Mouse (Mus musculus): ENCODE measurements around the gene Pla2g4d. TPM values are rescaled to one million over a fixed set of nuclear protein-coding genes. Genes with fewer than 3 reads are reported as not detected.

Gene Pla2g4d
- polyA plus RNA-seq, 1 experiment from 2014 or later, result not detected

GRCm38 (mm10) chr2:120299866-120300265 lies 10.9 kb upstream of the Pla2g4d start:
- Histone ChIP-seq H3K27me3 (ENCODE audit: control insufficient read depth, insufficient read depth, low read depth, low read length) (no peaks in the 10 kb centered on the region), H3K27ac (ENCODE audit: low read length) (no peak overlapping the region), H3K4me1 (replicated peaks; ENCODE audit: control insufficient read depth, insufficient read depth, low read length) (no peaks in the 10 kb centered on the region), H3K9me3 (ENCODE audit: control insufficient read depth, low read length) (no peaks in the 10 kb centered on the region), H3K36me3 (ENCODE audit: control insufficient read depth, insufficient read depth, low read length) (no peaks in the 10 kb centered on the region), H3K4me3 (ENCODE audit: low read length) (no peak overlapping the region), H3K4me2 (ENCODE audit: low read depth, low read length) (no peak overlapping the region), H3K9ac (ENCODE audit: low read length) (no peak overlapping the region)
- no peak for ATAC-seq (ENCODE audit: low read depth)
- 77% methylated on average over 4 of the region's 4 CpGs for WGBS

GRCm38 (mm10) chr2:120296160-120296559 lies 7.2 kb upstream of the Pla2g4d start:
- no peak for ATAC-seq (ENCODE audit: low read depth)
- WGBS, result 8% methylated on average over 2 of the region's 2 CpGs
- Histone ChIP-seq H3K4me1 (replicated peaks; ENCODE audit: control insufficient read depth, insufficient read depth, low read length) (no peaks in the 10 kb centered on the region), H3K27ac (ENCODE audit: low read length) (no peak overlapping the region), H3K36me3 (ENCODE audit: control insufficient read depth, insufficient read depth, low read length) (no peaks in the 10 kb centered on the region), H3K9me3 (ENCODE audit: control insufficient read depth, low read length) (no peaks in the 10 kb centered on the region), H3K9ac (ENCODE audit: low read length) (no peak overlapping the region), H3K4me3 (ENCODE audit: low read length) (no peak overlapping the region), H3K27me3 (ENCODE audit: control insufficient read depth, insufficient read depth, low read depth, low read length) (no peaks in the 10 kb centered on the region), H3K4me2 (ENCODE audit: low read depth, low read length) (no peak overlapping the region)

GRCm38 (mm10) chr2:120291471-120292078 lies 2.6 kb upstream of the Pla2g4d start:
- H3K4me3 ChIP-seq (ENCODE audit: low read length), result no peak overlapping the region
- ATAC-seq (ENCODE audit: low read depth), result no peak
- no peak overlapping the region for H3K9ac ChIP-seq (ENCODE audit: low read length)
- 84% methylated on average over 8 of the region's 9 CpGs for WGBS
- no peak overlapping the region for H3K27ac ChIP-seq (ENCODE audit: low read length)
- H3K4me1 ChIP-seq (replicated peaks; ENCODE audit: control insufficient read depth, insufficient read depth, low read length), result no peaks in the 10 kb centered on the region
- no peaks in the 10 kb centered on the region for H3K9me3 ChIP-seq (ENCODE audit: control insufficient read depth, low read length)
- no peak overlapping the region for H3K4me2 ChIP-seq (ENCODE audit: low read depth, low read length)
- no peaks in the 10 kb centered on the region for H3K36me3 ChIP-seq (ENCODE audit: control insufficient read depth, insufficient read depth, low read length)
- H3K27me3 ChIP-seq (ENCODE audit: control insufficient read depth, insufficient read depth, low read depth, low read length), result no peaks in the 10 kb centered on the region

GRCm38 (mm10) chr2:120288401-120288800 lies 596 bp downstream of the Pla2g4d start:
- Histone ChIP-seq H3K36me3 (ENCODE audit: control insufficient read depth, insufficient read depth, low read length) (no peaks in the 10 kb centered on the region), H3K4me2 (ENCODE audit: low read depth, low read length) (no peak overlapping the region), H3K9me3 (ENCODE audit: control insufficient read depth, low read length) (no peaks in the 10 kb centered on the region), H3K4me1 (replicated peaks; ENCODE audit: control insufficient read depth, insufficient read depth, low read length) (no peaks in the 10 kb centered on the region; the same call in 1 of the 2 replicates), H3K4me3 (ENCODE audit: low read length) (no peak overlapping the region), H3K27ac (ENCODE audit: low read length) (no peak overlapping the region), H3K27me3 (ENCODE audit: control insufficient read depth, insufficient read depth, low read depth, low read length) (no peaks in the 10 kb centered on the region), H3K9ac (ENCODE audit: low read length) (no peak overlapping the region)
- ATAC-seq (ENCODE audit: low read depth), result no peak
- WGBS, result 82% methylated on average over 3 of the region's 3 CpGs

- no peaks in the 10 kb centered on the region for H3K9me3 ChIP-seq (ENCODE audit: control insufficient read depth, low read length)
- H3K4me3 ChIP-seq (ENCODE audit: low read length), result no peak overlapping the region
- H3K27ac ChIP-seq (ENCODE audit: low read length), result no peak overlapping the region
- H3K9ac ChIP-seq (ENCODE audit: low read length), result no peak overlapping the region
- no peak overlapping the region for H3K4me2 ChIP-seq (ENCODE audit: low read depth, low read length)
- 73% methylated on average over 4 of the region's 4 CpGs for WGBS
- no peaks in the 10 kb centered on the region; the same call in 1 of the 2 replicates for H3K4me1 ChIP-seq (replicated peaks; ENCODE audit: control insufficient read depth, insufficient read depth, low read length)
- ATAC-seq (ENCODE audit: low read depth), result no peak
- H3K36me3 ChIP-seq (ENCODE audit: control insufficient read depth, insufficient read depth, low read length), result no peaks in the 10 kb centered on the region
- no peaks in the 10 kb centered on the region for H3K27me3 ChIP-seq (ENCODE audit: control insufficient read depth, insufficient read depth, low read depth, low read length)
Observed at GRCm38 (mm10) chr2:120285639-120286038, 3.4 kb downstream of the Pla2g4d start.

- no peaks in the 10 kb centered on the region for H3K9me3 ChIP-seq (ENCODE audit: control insufficient read depth, low read length)
- no peak overlapping the region for H3K9ac ChIP-seq (ENCODE audit: low read length)
- H3K27ac ChIP-seq (ENCODE audit: low read length), result no peak overlapping the region
- H3K36me3 ChIP-seq (ENCODE audit: control insufficient read depth, insufficient read depth, low read length), result no peaks in the 10 kb centered on the region
- no peaks in the 10 kb centered on the region for H3K27me3 ChIP-seq (ENCODE audit: control insufficient read depth, insufficient read depth, low read depth, low read length)
- H3K4me2 ChIP-seq (ENCODE audit: low read depth, low read length), result no peak overlapping the region
- H3K4me3 ChIP-seq (ENCODE audit: low read length), result no peak overlapping the region
- H3K4me1 ChIP-seq (replicated peaks; ENCODE audit: control insufficient read depth, insufficient read depth, low read length), result no peaks in the 10 kb centered on the region; the same call in 1 of the 2 replicates
- no peak for ATAC-seq (ENCODE audit: low read depth)
Observed at GRCm38 (mm10) chr2:120284705-120285104, 4.3 kb downstream of the Pla2g4d start.

GRCm38 (mm10) chr2:120284094-120284493 lies 4.9 kb downstream of the Pla2g4d start:
- H3K9ac ChIP-seq (ENCODE audit: low read length), result no peak overlapping the region
- no peak overlapping the region for H3K27ac ChIP-seq (ENCODE audit: low read length)
- H3K4me3 ChIP-seq (ENCODE audit: low read length), result no peak overlapping the region
- H3K36me3 ChIP-seq (ENCODE audit: control insufficient read depth, insufficient read depth, low read length), result no peaks in the 10 kb centered on the region
- H3K4me1 ChIP-seq (replicated peaks; ENCODE audit: control insufficient read depth, insufficient read depth, low read length), result no peaks in the 10 kb centered on the region; the same call in 1 of the 2 replicates
- no peak overlapping the region for H3K4me2 ChIP-seq (ENCODE audit: low read depth, low read length)
- WGBS, result 75% methylated on average over 5 of the region's 5 CpGs
- H3K9me3 ChIP-seq (ENCODE audit: control insufficient read depth, low read length), result no peaks in the 10 kb centered on the region
- no peak for ATAC-seq (ENCODE audit: low read depth)
- no peaks in the 10 kb centered on the region for H3K27me3 ChIP-seq (ENCODE audit: control insufficient read depth, insufficient read depth, low read depth, low read length)

- H3K9ac ChIP-seq (ENCODE audit: low read length), result no peak overlapping the region
- 28% methylated on average over 6 of the region's 6 CpGs for WGBS
- no peak overlapping the region for H3K4me2 ChIP-seq (ENCODE audit: low read depth, low read length)
- no peaks in the 10 kb centered on the region for H3K27me3 ChIP-seq (ENCODE audit: control insufficient read depth, insufficient read depth, low read depth, low read length)
- no peaks in the 10 kb centered on the region for H3K36me3 ChIP-seq (ENCODE audit: control insufficient read depth, insufficient read depth, low read length)
- ATAC-seq (ENCODE audit: low read depth), result no peak
- H3K4me1 ChIP-seq (replicated peaks; ENCODE audit: control insufficient read depth, insufficient read depth, low read length), result no peaks in the 10 kb centered on the region; the same call in 1 of the 2 replicates
- H3K4me3 ChIP-seq (ENCODE audit: low read length), result no peak overlapping the region
- H3K27ac ChIP-seq (ENCODE audit: low read length), result no peak overlapping the region
- no peaks in the 10 kb centered on the region for H3K9me3 ChIP-seq (ENCODE audit: control insufficient read depth, low read length)
Observed at GRCm38 (mm10) chr2:120283550-120283949, 5.4 kb downstream of the Pla2g4d start.

- ATAC-seq (ENCODE audit: low read depth), result no peak
- Histone ChIP-seq H3K4me2 (ENCODE audit: low read depth, low read length) (no peak overlapping the region), H3K36me3 (ENCODE audit: control insufficient read depth, insufficient read depth, low read length) (no peaks in the 10 kb centered on the region), H3K27ac (ENCODE audit: low read length) (no peak overlapping the region), H3K27me3 (ENCODE audit: control insufficient read depth, insufficient read depth, low read depth, low read length) (no peaks in the 10 kb centered on the region), H3K4me3 (ENCODE audit: low read length) (no peak overlapping the region), H3K4me1 (replicated peaks; ENCODE audit: control insufficient read depth, insufficient read depth, low read length) (no peaks in the 10 kb centered on the region; the same call in 1 of the 2 replicates), H3K9me3 (ENCODE audit: control insufficient read depth, low read length) (no peaks in the 10 kb centered on the region), H3K9ac (ENCODE audit: low read length) (no peak overlapping the region)
- 45% methylated on average over 3 of the region's 3 CpGs for WGBS
Observed at GRCm38 (mm10) chr2:120281221-120281620, 7.8 kb downstream of the Pla2g4d start.

Data from lung, embryonic 16.5 days (tissue).